Mouse (Mus musculus): Measurements from ENCODE around the gene Gcnt1. TPM values are rescaled to one million over a fixed set of nuclear protein-coding genes. Genes with fewer than 3 reads are reported as not detected.

Gene Gcnt1
- total RNA-seq, 2 experiments from 2014 or later = 3.3 to 3.7 TPM

- DNase-seq = no peak
Measured at GRCm38 (mm10) chr19:17323689-17324241, 48.9 kb downstream of the Gcnt1 start.

- no peak for DNase-seq
Measured at GRCm38 (mm10) chr19:17323006-17323688, 49.5 kb downstream of the Gcnt1 start.

GRCm38 (mm10) chr19:17319770-17320169, 52.9 kb downstream of the Gcnt1 start:
- no peak for DNase-seq

DNA sequence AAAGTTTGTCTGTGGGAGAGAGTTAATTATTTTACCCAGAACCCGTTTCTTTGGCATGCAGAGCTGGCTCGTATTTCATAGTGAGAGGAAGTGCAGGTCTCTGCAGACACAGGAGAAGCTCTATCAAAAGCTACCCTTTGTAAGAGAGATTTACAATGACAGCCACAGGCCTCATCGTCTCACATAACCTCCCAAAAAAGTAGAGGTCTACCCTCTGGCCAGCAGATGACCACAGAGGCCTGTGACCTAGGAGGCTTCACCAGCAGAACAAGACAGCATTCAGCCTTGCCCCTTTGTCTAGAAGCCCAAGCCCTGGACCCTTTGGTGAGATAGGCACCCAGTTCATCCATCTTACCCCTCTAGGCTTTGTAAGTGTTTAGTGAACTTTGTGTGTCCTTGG, 53.9 kb downstream of the Gcnt1 start:
- no peak for DNase-seq

DNA sequence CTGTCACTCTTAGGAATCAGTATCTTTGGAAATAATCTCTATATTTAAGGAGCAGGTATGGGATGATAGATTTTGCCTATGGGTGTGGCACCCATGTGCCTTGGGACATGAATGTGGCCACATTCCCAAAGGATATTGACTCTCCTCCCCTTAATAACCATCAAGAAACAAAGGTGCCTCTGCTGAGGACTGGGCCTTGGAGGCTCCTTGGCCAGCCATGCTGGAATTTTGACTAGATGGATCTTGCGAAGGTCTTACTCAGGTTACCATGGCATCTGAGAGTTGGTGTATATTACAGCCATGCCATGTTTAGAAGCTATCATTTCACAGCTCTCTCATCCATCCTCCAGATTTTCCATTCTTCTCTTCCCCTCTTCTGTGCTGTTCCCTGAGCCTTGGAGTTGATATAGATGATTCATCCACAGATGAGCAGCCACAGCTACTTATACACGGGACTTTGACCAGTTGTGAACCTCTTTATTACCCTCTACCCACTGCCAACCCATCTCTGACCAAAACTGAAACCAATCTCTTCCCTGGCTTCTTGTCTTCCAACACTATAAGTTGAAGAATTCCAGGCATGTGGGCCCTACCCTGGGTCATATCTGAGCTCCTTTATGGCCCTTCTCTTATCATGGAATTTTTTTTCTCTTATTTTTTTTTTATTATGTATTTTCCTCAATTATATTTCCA, 56.2 kb downstream of the Gcnt1 start:
- DNase-seq = no peak

GRCm38 (mm10) chr19:17314451-17314850, 58.2 kb downstream of the Gcnt1 start:
- no peak for DNase-seq

- no peak for DNase-seq
Measured at GRCm38 (mm10) chr19:17313766-17314165, 58.9 kb downstream of the Gcnt1 start.

DNA sequence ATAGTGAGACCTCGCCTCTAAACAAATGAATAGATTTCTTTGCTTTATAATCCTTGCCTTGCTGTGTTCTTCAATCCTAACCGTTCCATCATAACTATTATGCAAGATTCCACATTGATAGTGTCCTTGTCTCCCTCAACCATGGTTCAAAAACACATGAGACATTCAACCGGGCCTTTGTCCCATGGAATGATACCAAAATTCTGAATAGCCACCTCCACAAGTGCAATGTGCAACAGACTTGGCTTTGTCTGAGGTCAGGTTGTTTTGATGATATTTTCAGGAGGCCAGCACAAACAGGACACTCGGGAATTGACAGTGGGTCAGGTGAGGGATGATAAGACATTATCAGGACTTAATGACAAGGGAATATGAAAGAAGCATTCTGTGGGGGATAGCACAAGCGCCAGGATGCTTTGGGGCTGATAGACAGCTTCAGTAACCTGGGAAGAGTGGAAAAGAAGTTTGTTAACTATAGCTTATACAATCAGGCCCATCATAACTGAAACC, 59.9 kb downstream of the Gcnt1 start:
- no peak for DNase-seq

DNA sequence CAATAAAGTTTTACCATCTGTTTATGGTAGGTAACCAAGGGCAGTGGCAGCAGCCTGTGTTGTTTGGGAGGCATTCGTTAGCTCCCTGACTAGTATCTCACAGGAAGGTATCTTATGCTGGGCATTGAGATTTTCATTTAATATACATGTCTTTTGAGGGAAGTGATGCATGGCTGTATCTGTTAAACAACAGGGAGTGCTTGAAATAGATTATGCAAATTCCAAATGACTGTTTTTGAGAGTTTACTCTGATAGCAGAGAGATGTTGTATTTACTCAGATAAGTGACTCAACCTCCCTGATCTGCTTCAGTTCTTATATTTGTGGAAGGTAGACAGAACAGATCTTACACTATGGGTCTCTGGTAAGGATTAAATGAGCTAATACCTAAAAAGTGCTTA, 61.1 kb downstream of the Gcnt1 start:
- no peak for DNase-seq

DNA sequence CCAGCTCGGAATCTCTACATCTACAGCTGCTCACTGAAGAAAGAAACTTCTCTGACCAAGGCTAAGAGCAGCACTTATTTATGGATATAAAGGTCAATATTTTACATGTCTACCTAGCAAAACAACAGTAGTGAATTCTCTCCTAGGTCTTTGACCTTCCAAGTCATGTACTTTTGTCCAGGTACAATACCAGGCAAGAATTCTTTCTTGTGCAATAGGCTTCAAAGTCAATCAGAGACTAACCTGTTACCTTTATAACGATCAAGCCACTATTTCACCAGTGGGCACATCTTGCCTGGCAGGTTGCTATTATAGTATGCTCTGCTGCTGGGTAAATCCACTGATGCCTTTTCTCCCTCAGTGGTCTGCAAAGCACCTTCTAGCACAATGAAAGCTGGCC, 61.6 kb downstream of the Gcnt1 start:
- DNase-seq = no peak

DNA sequence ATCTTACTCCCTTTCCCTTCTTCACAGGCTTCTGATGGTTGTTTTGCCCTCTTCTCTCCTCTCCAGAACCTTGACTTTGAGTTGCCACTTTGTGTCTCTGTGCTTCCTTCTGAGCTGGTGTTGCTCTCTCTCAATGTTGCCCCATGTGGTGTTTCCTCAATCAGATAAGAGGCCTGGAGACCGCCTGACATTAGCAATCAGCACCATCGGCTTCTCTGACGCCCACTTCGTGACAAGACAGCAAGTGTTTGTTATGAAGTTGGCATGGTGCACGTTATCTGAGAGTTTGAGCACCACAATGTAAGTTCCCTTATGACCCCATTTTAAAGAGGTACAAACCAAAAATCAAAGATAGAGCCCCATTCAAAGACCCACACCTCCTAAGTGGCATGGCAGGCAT, 76.6 kb downstream of the Gcnt1 start:
- no peak for DNase-seq

GRCm38 (mm10) chr19:17295211-17295766, 77.4 kb downstream of the Gcnt1 start:
- no peak for DNase-seq

GRCm38 (mm10) chr19:17294136-17294535, 78.5 kb downstream of the Gcnt1 start:
- no peak for DNase-seq

DNA sequence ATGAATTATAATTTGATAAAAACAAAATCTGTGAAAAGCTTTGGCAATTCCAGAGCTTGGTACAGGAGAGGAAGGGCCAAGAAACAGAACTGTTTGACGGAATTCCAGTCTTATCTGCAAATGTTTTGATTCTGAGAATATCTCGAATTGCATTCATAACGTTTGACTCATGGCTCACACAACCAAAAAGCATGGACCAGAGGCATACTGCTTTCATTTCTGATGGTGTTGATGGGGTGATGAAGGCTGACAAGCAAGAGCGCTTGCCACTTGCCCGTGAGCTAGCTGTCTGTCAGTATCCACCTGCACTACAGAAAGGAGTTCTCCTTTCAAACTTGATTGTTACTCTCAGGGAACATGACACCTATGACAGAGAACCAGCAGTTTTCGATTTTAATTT, 83.1 kb downstream of the Gcnt1 start:
- DNase-seq = no peak

- DNase-seq = no peak
Measured at GRCm38 (mm10) chr19:17286004-17286403, 86.6 kb downstream of the Gcnt1 start.

GRCm38 (mm10) chr19:17283317-17283716, 89.3 kb downstream of the Gcnt1 start:
- DNase-seq = no peak

DNA sequence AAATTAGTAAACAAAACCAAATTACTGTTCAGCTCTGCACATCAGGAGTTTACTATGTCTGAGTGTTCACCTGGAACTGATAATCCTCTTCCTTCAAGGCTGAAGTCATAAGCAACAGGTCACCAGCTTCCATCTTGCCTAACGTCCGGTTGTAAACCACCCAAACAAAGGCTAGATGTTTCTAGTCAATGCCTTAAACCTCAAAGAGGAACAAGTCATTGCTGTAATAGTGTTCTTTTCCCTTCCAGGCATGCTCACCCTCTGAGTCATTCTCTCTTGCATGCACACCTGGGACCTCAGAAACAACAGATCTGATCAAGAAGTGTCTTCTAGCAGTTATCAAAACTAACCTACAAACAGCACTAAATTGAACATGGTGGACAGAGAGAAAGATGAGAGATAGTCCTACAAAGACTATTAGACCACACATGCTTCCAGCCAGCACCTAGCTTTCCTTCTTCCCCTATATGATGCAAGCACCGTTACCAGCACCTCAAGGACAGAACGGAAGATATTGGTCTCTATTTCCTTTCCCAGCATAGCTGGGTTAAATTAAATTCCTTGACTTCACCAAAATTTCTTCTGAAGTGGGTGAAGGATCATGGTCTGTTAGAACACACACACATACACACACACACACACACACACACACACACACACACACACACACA, 94.1 kb downstream of the Gcnt1 start:
- DNase-seq = no peak

Other genes starting within 250 kb of the Gcnt1 start
- gene Rfk, start 21.2 kb upstream of the Gcnt1 start, total RNA-seq (2021) = 10 to 100 TPM; 72.0 to 83.0 TPM

Data from adrenal gland, postnatal 10 days (tissue).